Mouse (Mus musculus) limb, embryonic 14.5 days (tissue): ENCODE data around the gene Gna13. TPM values are rescaled to one million over a fixed set of nuclear protein-coding genes. Genes with fewer than 3 reads are reported as not detected.

Experiments used
- ATAC-seq: fragments of 200-750 bp; cut with Nextera tagmentation; 2 replicates; pipeline ENCODE4 v1.8.0; 2017; ENCODE audit warnings: low read depth, moderate number of reproducible peaks, moderate TSS enrichment; ENCODE audit not compliant: low FRiP score
- DNase-seq: peaks from one replicate; pipeline ENCODE4 v3.0.0-alpha.2; 2015; ENCODE audit warnings: low spot score
- H3K27ac ChIP-seq: fragments of 300-500 bp; sonication (generic); replicated peaks from 2 replicates; pipeline ENCODE4 v1.5.1; 2014; ENCODE audit warnings: low read depth, mild to moderate bottlenecking, low read length, moderate library complexity, mixed read lengths
- H3K27me3 ChIP-seq: fragments of 300-500 bp; sonication (generic); 2 replicates; pipeline ENCODE4 v1.6.1; 2014; ENCODE audit warnings: low read length, mixed read lengths; ENCODE audit not compliant: control insufficient read depth, insufficient read depth
- H3K36me3 ChIP-seq: fragments of 300-500 bp; sonication (generic); 2 replicates; pipeline ENCODE4 v1.6.1; 2014; ENCODE audit warnings: mild to moderate bottlenecking, low read length, moderate library complexity, mixed read lengths; ENCODE audit not compliant: control insufficient read depth, insufficient read depth
- H3K4me1 ChIP-seq: fragments of 300-500 bp; sonication (generic); 2 replicates; pipeline ENCODE4 v1.6.1; 2014; ENCODE audit warnings: antibody characterized with exemption, low read length, mixed read lengths; ENCODE audit not compliant: control insufficient read depth, insufficient read depth
- H3K4me2 ChIP-seq: fragments of 300-500 bp; sonication (generic); replicated peaks from 2 replicates; pipeline ENCODE4 v1.6.1; 2014; ENCODE audit warnings: low read depth, mild to moderate bottlenecking, low read length, moderate library complexity; ENCODE audit not compliant: severe bottlenecking
- H3K4me3 ChIP-seq: fragments of 300-500 bp; sonication (generic); replicated peaks from 2 replicates; pipeline ENCODE4 v1.5.1; 2014; ENCODE audit warnings: low read length
- H3K9ac ChIP-seq: fragments of 300-500 bp; sonication (generic); 2 replicates; pipeline ENCODE4 v1.6.1; 2014; ENCODE audit warnings: mild to moderate bottlenecking, low read depth, low read length, moderate library complexity; ENCODE audit not compliant: severe bottlenecking
- H3K9me3 ChIP-seq: fragments of 300-500 bp; sonication (generic); 2 replicates; pipeline ENCODE4 v1.6.1; 2016; ENCODE audit warnings: low read length; ENCODE audit not compliant: control insufficient read depth
- POLR2A ChIP-seq: fragments of 200-500 bp; IDR thresholded peaks from 2 replicates; pipeline ENCODE4 v1.8.0; 2012; ENCODE audit warnings: inconsistent platforms, mild to moderate bottlenecking, moderate library complexity, borderline replicate concordance; ENCODE audit not compliant: insufficient read depth, insufficient read length; ENCODE audit errors: extremely low read depth
- WGBS: fragments of 180-500 bp; shearing (Covaris S2); extraction: QIAGEN DNeasy Blood & Tissue Kit; methylation state at CpG from one replicate; pipeline ENCODE4 v1.1.7; 2014; 5-methylcytosine and 5-hydroxymethylcytosine counted together
- polyA plus RNA-seq, 2 experiments: library from polyadenylated mRNA; depleted of rRNA in 1 of 2; stranded (reverse) in 1 of 2; unstranded in 1 of 2; fragments of >200 nt; fragmentation: Nextera tagmentation in 1 of 2; extraction: Ambion mirVana in 1 of 2; gene quantifications; 2 replicates each; pipeline versions ENCODE4 v1.2.1 to v1.2.3; 2012 to 2014

Gna13 gene
- polyA plus RNA-seq, 2 experiments, result 24.8 to 26.2 TPM

DNA sequence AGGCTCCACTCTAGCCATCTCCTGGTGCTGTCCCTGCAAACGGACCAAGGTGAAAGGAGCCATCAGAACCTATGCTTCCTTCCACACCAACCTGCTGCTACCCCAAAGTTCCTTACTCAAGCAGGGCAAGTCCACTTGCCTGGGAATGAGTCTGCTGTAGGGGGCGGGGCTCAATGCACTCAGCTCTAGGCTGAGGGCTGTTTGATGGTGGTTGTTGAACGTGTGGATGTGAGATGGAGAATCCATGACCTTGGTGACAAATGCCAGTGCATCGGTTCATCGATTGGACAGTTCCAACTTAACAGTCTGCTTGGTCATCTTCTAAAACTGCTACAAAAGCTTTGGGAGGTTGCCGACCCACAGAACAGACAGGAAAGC is 8.4 kb upstream of the Gna13 start:
- Histone ChIP-seq H3K4me2 (no peak overlapping the region), H3K4me3 (no peak overlapping the region), H3K27me3 (no peaks in the 10 kb centered on the region), H3K9ac (no peak overlapping the region), H3K4me1 (no peaks in the 10 kb centered on the region), H3K36me3 (no peaks in the 10 kb centered on the region), H3K27ac (no peak overlapping the region), H3K9me3 (no peaks in the 10 kb centered on the region)
- 73% methylated on average over 6 of the region's 6 CpGs for WGBS
- no peak for TF ChIP-seq POLR2A
- ATAC-seq (no peak), DNase-seq (no peak)

DNA sequence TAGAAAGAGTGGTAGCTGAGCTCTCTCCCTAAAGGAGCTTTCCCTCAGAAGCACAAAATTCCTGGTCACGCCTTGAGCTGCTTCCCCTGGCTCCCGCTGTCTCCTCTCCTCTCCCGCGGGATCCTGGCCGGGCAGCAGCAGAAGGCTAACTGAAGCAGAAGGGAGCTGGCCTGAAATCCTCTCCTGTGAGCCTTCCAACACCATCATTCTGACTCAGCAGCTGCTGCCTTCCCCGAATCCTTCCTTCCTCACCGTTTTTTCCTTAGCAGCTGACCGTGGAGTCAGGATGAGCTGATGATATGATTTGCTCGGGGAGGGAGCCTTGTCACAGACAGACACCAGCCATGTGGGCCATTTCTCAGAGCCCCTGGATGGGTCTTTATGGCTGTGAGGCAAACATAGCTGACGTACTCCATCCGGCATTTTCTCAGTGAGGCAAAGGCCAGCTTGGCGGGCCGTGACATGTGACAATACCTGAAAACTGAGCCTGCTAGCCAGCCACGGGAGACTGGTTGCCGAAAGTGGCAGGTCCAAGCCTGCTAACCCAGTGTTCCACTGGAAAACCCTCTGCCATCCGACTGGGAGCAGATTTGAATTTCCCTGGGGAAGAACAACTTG is 6.8 kb upstream of the Gna13 start:
- Histone ChIP-seq H3K9ac (no peak overlapping the region), H3K4me2 (no peak overlapping the region), H3K27ac (no peak overlapping the region), H3K36me3 (no peaks in the 10 kb centered on the region), H3K4me1 (no peaks in the 10 kb centered on the region), H3K27me3 (no peaks in the 10 kb centered on the region), H3K9me3 (no peaks in the 10 kb centered on the region), H3K4me3 (no peak overlapping the region)
- ATAC-seq (no peak), DNase-seq (no peak)
- no peak for TF ChIP-seq POLR2A
- 71% methylated on average over 16 of the region's 16 CpGs for WGBS

DNA sequence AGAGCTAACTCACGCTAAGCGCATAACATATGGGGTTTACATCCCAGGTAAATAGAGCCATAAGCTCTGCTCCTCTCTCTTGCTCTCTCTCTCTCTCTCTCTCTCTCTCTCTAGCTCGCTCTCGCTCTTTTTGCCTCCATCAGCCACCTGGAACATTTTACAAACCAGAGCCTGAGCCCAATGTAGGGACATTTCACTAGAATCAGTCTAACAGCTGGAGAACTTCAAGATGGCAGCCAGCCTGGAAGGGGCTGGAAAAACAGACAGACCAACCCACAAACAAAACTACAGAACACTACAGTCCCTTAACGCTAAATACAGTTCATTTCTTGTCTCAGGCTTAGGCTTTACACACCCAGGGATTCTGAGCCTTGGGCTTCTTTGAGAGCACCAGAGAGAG is 5.5 kb upstream of the Gna13 start:
- Histone ChIP-seq H3K9me3 (no peaks in the 10 kb centered on the region), H3K36me3 (no peaks in the 10 kb centered on the region), H3K27ac (no peak overlapping the region), H3K4me1 (0 out of 2 replicates have a peak, but pooled peaks cover 2% of the 10 kb centered on the region), H3K4me3 (no peak overlapping the region), H3K27me3 (no peaks in the 10 kb centered on the region), H3K4me2 (no peak overlapping the region), H3K9ac (no peak overlapping the region)
- no peak for TF ChIP-seq POLR2A
- WGBS, result 58% methylated on average over 5 of the region's 5 CpGs
- ATAC-seq, result no peak
- no peak for DNase-seq

DNA sequence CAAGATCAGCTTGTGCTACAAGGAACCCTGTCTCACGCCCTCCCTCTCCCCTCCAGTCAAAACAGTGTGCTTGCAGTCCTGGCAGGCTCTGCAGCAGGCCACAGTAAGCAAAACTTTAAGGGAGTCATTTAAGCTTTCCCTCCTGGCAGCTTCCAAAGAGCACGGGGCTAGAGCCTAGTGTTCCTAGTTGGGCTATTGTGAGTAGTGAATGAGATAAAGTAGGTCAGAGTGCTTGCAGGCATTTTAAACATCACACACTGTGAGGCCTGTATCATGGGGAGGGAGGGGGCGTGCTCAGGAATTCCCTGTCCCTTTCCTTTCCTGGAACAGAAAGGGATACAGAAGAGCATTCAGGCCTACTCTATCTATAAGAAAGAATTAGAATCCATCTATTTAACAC is 4.1 kb upstream of the Gna13 start:
- no peak for TF ChIP-seq POLR2A
- no peak overlapping the region for H3K4me2 ChIP-seq
- H3K9me3 ChIP-seq, result no peaks in the 10 kb centered on the region
- H3K9ac ChIP-seq, result no peak overlapping the region
- no peak overlapping the region for H3K4me3 ChIP-seq
- no peaks in the 10 kb centered on the region for H3K27me3 ChIP-seq
- DNase-seq, result no peak
- WGBS, result 41% methylated on average over 3 of the region's 3 CpGs
- no peaks in the 10 kb centered on the region for H3K36me3 ChIP-seq
- 0 out of 2 replicates have a peak, but pooled peaks cover 2% of the 10 kb centered on the region for H3K4me1 ChIP-seq
- ATAC-seq, result no peak
- H3K27ac ChIP-seq, result no peak overlapping the region

DNA sequence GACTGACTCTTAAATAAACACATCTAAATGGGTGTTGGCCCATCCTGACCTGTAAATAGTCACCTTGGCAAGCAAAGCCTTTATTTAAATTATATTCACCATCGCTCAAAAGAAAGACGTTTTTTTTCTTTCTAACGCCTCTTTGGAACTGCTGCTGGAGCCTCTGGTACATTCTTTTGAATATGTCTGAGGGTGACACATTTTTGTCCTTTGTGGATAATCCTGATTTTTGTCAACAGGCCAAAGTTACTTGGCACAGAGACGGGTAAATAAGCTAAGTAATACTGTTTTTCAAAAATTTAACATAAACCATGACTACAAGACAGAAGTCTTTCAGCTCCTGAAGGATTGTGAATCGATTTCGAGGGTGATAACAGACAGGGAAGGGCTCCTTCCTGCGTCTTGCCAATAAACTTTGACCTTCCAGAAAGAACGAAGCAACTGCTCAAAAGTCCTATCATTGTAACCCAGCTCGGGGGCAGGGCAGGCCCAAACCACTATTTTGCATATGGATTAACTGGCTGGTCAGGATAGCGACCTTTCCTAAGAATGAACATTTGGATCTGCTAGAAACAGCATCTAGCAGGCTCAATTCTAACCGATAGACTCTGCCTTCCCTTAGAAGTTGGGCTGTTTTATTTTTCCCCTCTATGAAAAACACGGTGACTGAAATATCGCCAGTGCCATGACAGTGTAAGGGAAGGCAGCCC is 3.4 kb upstream of the Gna13 start:
- no peak for DNase-seq
- 59% methylated on average over 13 of the region's 13 CpGs for WGBS
- H3K27ac ChIP-seq, result no peak overlapping the region
- peaks cover 4% of the 10 kb centered on the region for H3K4me1 ChIP-seq
- H3K27me3 ChIP-seq, result no peaks in the 10 kb centered on the region
- no peak overlapping the region for H3K4me3 ChIP-seq
- H3K36me3 ChIP-seq, result no peaks in the 10 kb centered on the region
- H3K4me2 ChIP-seq, result no peak overlapping the region
- no peak for ATAC-seq
- 0 out of 2 replicates have a peak overlapping the region, but pooled peaks have one; percentile 3 for H3K9ac ChIP-seq
- no peaks in the 10 kb centered on the region for H3K9me3 ChIP-seq
- TF ChIP-seq POLR2A, result no peak

DNA sequence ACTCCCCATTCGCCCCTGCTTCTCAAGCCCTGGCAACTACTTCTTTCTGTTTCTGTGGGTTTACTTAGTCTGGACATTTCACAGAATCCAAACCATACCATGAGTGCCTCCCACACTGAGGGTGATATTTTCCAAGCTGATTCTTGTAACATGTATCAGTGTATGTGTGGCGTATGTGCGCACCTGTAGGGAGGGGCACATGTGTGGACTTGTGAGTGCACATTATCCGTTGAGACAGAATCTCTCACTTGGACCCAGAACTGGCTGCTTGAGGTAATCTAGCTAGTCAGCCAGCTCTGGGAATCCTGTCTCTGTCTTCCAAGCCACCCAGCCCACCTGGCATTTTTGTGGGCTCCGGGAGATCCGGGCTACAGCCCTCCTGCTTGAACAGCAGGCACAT is 2.5 kb upstream of the Gna13 start:
- Histone ChIP-seq H3K9ac (no peak overlapping the region), H3K27me3 (no peaks in the 10 kb centered on the region), H3K36me3 (no peaks in the 10 kb centered on the region), H3K4me1 (peaks cover 13% of the 10 kb centered on the region), H3K4me3 (no peak overlapping the region), H3K4me2 (0 out of 2 replicates have a peak overlapping the region, but pooled peaks have one; percentile 8), H3K9me3 (no peaks in the 10 kb centered on the region), H3K27ac (no peak overlapping the region)
- 59% methylated on average over 6 of the region's 6 CpGs for WGBS
- no peak for DNase-seq
- ATAC-seq, result no peak
- no peak for TF ChIP-seq POLR2A
